Mouse (Mus musculus) MEL (cell line): ENCODE measurements around the gene Creg1. TPM values are rescaled to one million over a fixed set of nuclear protein-coding genes. Genes with fewer than 3 reads are reported as not detected.

Source experiments
- DNase-seq: peaks from one replicate; pipeline ENCODE4 v3.0.0; 2011; ENCODE audit warnings: low read depth, low spot score
- H3K27ac ChIP-seq: 2 replicates; pipeline ENCODE4 v1.5.1; 2012; ENCODE audit warnings: low read depth, mild to moderate bottlenecking, control low read depth, low read length, moderate library complexity; ENCODE audit not compliant: control insufficient read depth
- H3K27me3 ChIP-seq, 2 experiments: fragments of 150-350 bp in 1 of 2; sonication (generic) in 1 of 2; 2 replicates each; pipeline ENCODE4 v1.6.1; 2012; ENCODE audit warnings: low read length in 2 of 2, mild to moderate bottlenecking in 2 of 2, improper control_type of control experiment in 1 of 2, moderate library complexity in 1 of 2; ENCODE audit not compliant: insufficient read depth in 2 of 2, control insufficient read depth in 1 of 2
- H3K36me3 ChIP-seq, 2 experiments: 2 replicates each; pipeline ENCODE4 v1.6.1; 2012 to 2014; ENCODE audit warnings: low read length in 2 of 2, improper control_type of control experiment in 1 of 2, inconsistent platforms in 1 of 2, mild to moderate bottlenecking in 1 of 2; ENCODE audit not compliant: insufficient read depth in 2 of 2, control insufficient read depth in 1 of 2
- H3K4me1 ChIP-seq, 2 experiments: fragments of 150-350 bp in 1 of 2; sonication (generic) in 1 of 2; 2 replicates each; pipeline ENCODE4 v1.6.1; 2012; ENCODE audit warnings: low read length in 2 of 2, improper control_type of control experiment in 1 of 2, mild to moderate bottlenecking in 1 of 2; ENCODE audit not compliant: insufficient read depth in 2 of 2, control insufficient read depth in 1 of 2
- H3K4me3 ChIP-seq, 2 experiments: fragments of 150-350 bp in 1 of 2; sonication (generic) in 1 of 2; 2 replicates each; pipeline ENCODE4 v1.5.1; 2012; ENCODE audit warnings: low read depth in 2 of 2, low read length in 2 of 2, mild to moderate bottlenecking in 2 of 2, moderate library complexity in 2 of 2, control low read depth in 1 of 2, improper control_type of control experiment in 1 of 2; ENCODE audit not compliant: control insufficient read depth in 1 of 2, insufficient read depth in 1 of 2
- H3K79me2 ChIP-seq: 2 replicates; pipeline ENCODE4 v1.6.1; 2012; ENCODE audit warnings: mild to moderate bottlenecking, low read length, moderate library complexity; ENCODE audit not compliant: control insufficient read depth, poor library complexity, insufficient read depth
- H3K9ac ChIP-seq: 2 replicates; pipeline ENCODE4 v1.6.1; 2012; ENCODE audit warnings: low read depth, mild to moderate bottlenecking, control low read depth, low read length, moderate library complexity; ENCODE audit not compliant: control insufficient read depth, poor library complexity, severe bottlenecking
- H3K9me3 ChIP-seq: fragments of 150-350 bp; sonication (generic); replicated peaks from 2 replicates; pipeline ENCODE4 v1.6.1; 2012; ENCODE audit warnings: mild to moderate bottlenecking, low read length, improper control_type of control experiment, moderate library complexity; ENCODE audit not compliant: insufficient read depth
- BHLHE40 ChIP-seq: IDR thresholded peaks from 2 replicates; pipeline ENCODE4 v1.6.1; 2012; ENCODE audit warnings: low read depth, mild to moderate bottlenecking, inconsistent platforms, low read length, improper control_type of control experiment, borderline replicate concordance
- CHD2 ChIP-seq: IDR thresholded peaks from 2 replicates; pipeline ENCODE4 v1.6.1; 2011; ENCODE audit warnings: low read length, improper control_type of control experiment
- ELF1 ChIP-seq: IDR thresholded peaks from 2 replicates; pipeline ENCODE4 v1.6.1; 2014; ENCODE audit warnings: low read depth, mild to moderate bottlenecking, inconsistent platforms, low read length, improper control_type of control experiment, moderate library complexity
- EP300 ChIP-seq, 2 experiments: IDR thresholded peaks; 2 replicates each; pipeline ENCODE4 v1.6.1; 2011; ENCODE audit warnings: improper control_type of control experiment in 2 of 2, low read length in 2 of 2, low read depth in 1 of 2, mild to moderate bottlenecking in 1 of 2
- ETS1 ChIP-seq: IDR thresholded peaks from 2 replicates; pipeline ENCODE4 v1.6.1; 2012; ENCODE audit warnings: low read depth, mild to moderate bottlenecking, inconsistent platforms, low read length, improper control_type of control experiment, moderate library complexity
- KAT2A ChIP-seq: conservative IDR thresholded peaks from 2 replicates; pipeline ENCODE4 v1.6.1; 2012; ENCODE audit warnings: low read depth, low read length, improper control_type of control experiment, inconsistent platforms
- MAFK ChIP-seq: IDR thresholded peaks from 2 replicates; pipeline ENCODE4 v1.6.1; 2011; ENCODE audit warnings: low read depth, mild to moderate bottlenecking, low read length, improper control_type of control experiment, borderline replicate concordance
- MAX ChIP-seq: IDR thresholded peaks from 2 replicates; pipeline ENCODE4 v1.6.1; 2011; ENCODE audit warnings: low read length, improper control_type of control experiment
- MAZ ChIP-seq: IDR thresholded peaks from 2 replicates; pipeline ENCODE4 v1.6.1; 2012; ENCODE audit warnings: low read depth, mild to moderate bottlenecking, inconsistent platforms, low read length, improper control_type of control experiment
- MEF2A ChIP-seq: IDR thresholded peaks from 2 replicates; pipeline ENCODE4 v1.6.1; 2014; ENCODE audit warnings: low read depth, mild to moderate bottlenecking, inconsistent platforms, low read length, improper control_type of control experiment; ENCODE audit not compliant: poor library complexity, insufficient replicate concordance, severe bottlenecking; ENCODE audit errors: extremely low read depth
- MXI1 ChIP-seq: IDR thresholded peaks from 2 replicates; pipeline ENCODE4 v1.6.1; 2011; ENCODE audit warnings: mild to moderate bottlenecking, low read depth, low read length, improper control_type of control experiment
- MYB ChIP-seq: IDR thresholded peaks from 2 replicates; pipeline ENCODE4 v1.6.1; 2011; ENCODE audit warnings: mild to moderate bottlenecking, low read depth, low read length, improper control_type of control experiment
- NRF1 ChIP-seq: IDR thresholded peaks from 2 replicates; pipeline ENCODE4 v1.6.1; 2014; ENCODE audit warnings: low read depth, mild to moderate bottlenecking, inconsistent platforms, low read length, improper control_type of control experiment, moderate library complexity; ENCODE audit not compliant: poor library complexity, insufficient read depth, severe bottlenecking
- SMC3 ChIP-seq: IDR thresholded peaks from 2 replicates; pipeline ENCODE4 v1.6.1; 2011; ENCODE audit warnings: low read depth, low read length, improper control_type of control experiment
- TAL1 ChIP-seq: IDR thresholded peaks from 2 replicates; pipeline ENCODE4 v1.6.1; 2012; ENCODE audit warnings: mild to moderate bottlenecking, inconsistent platforms, low read length, moderate library complexity, mixed read lengths
- TBP ChIP-seq: IDR thresholded peaks from 2 replicates; pipeline ENCODE4 v1.8.0; 2011; ENCODE audit warnings: low read depth, low read length, improper control_type of control experiment
- TCF12 ChIP-seq: IDR thresholded peaks from 2 replicates; pipeline ENCODE4 v1.6.1; 2014; ENCODE audit warnings: low read depth, mild to moderate bottlenecking, inconsistent platforms, low read length, improper control_type of control experiment, moderate library complexity
- UBTF ChIP-seq: IDR thresholded peaks from 2 replicates; pipeline ENCODE4 v1.6.1; 2012; ENCODE audit warnings: low read depth, mild to moderate bottlenecking, inconsistent platforms, low read length, improper control_type of control experiment, moderate library complexity, borderline replicate concordance; ENCODE audit not compliant: insufficient read depth
- USF1 ChIP-seq: IDR thresholded peaks from 2 replicates; pipeline ENCODE4 v1.6.1; 2014; ENCODE audit warnings: low read depth, mild to moderate bottlenecking, inconsistent platforms, low read length, improper control_type of control experiment, moderate library complexity
- USF2 ChIP-seq, 2 experiments: IDR thresholded peaks; 2 replicates each; pipeline ENCODE4 v1.6.1; 2011 to 2012; ENCODE audit warnings: improper control_type of control experiment in 2 of 2, low read length in 2 of 2, borderline replicate concordance in 1 of 2, inconsistent platforms in 1 of 2, low read depth in 1 of 2, mild to moderate bottlenecking in 1 of 2; ENCODE audit not compliant: insufficient read depth in 1 of 2
- ZC3H11A ChIP-seq: IDR thresholded peaks from 2 replicates; pipeline ENCODE4 v1.6.1; 2012; ENCODE audit warnings: low read depth, mild to moderate bottlenecking, inconsistent platforms, low read length, improper control_type of control experiment
- ZKSCAN1 ChIP-seq: IDR thresholded peaks from 2 replicates; pipeline ENCODE4 v1.6.1; 2012; ENCODE audit warnings: low read depth, mild to moderate bottlenecking, inconsistent platforms, low read length, improper control_type of control experiment, moderate library complexity
- polyA plus RNA-seq, 2 experiments: library from polyadenylated mRNA; stranded (reverse) in 1 of 2; unstranded in 1 of 2; fragments of >175 nt in 1 of 2; fragments of >200 nt in 1 of 2; gene quantifications; 2 replicates each; pipeline versions ENCODE4 v1.2.1 to v1.2.4; 2012; ENCODE audit warnings: low replicate concordance in 2 of 2, low read depth in 1 of 2; ENCODE audit not compliant: insufficient read length in 2 of 2, insufficient read depth in 1 of 2, missing spikeins in 1 of 2
- total RNA-seq: library from RNA; depleted of rRNA; stranded (reverse); fragments of 300-350 nt; gene quantifications from 2 replicates; pipeline ENCODE4 v1.2.3, GENCODE M21; 2012

The Creg1 gene
- total and polyA plus RNA-seq, 3 experiments = 83.6 to 184 TPM; not detected in 1

- H3K36me3 ChIP-seq = no peaks in the 10 kb centered on the region
- no peak for DNase-seq
- H3K4me1 ChIP-seq = peaks cover 0 to 7% of the 10 kb centered on the region in 2 experiments; a peak in 1 of 4 replicates
- H3K9me3 ChIP-seq = no peaks in the 10 kb centered on the region
- H3K9ac ChIP-seq = no peak overlapping the region
- no peaks in the 10 kb centered on the region for H3K27me3 ChIP-seq
- peak overlapping the region; percentile 64 to 76; a peak in 3 of 4 replicates for H3K4me3 ChIP-seq
- no peak overlapping the region for H3K27ac ChIP-seq
- TF ChIP-seq MEF2A (no peak), USF1 (peak; percentile 81), ZC3H11A (no peak), EP300 (IDR thresholded peaks at IDR 0.05; ENCODE audit: low read depth in 1 of 2, low read length in 2 of 2) (no peak), MYB (no peak), TCF12 (no peak), USF2 (IDR thresholded peaks at IDR 0.05; ENCODE audit: borderline replicate concordance in 1 of 2, insufficient read depth in 1 of 2, low read depth in 1 of 2, low read length in 2 of 2) (peak in 1 of 2 experiments; percentile 35; a peak in 1 of 4 replicates), ETS1 (no peak), BHLHE40 (peak; percentile 69; the same call in 1 of the 2 replicates), MAX (peak; percentile 37; the same call in 1 of the 2 replicates)
- H3K79me2 ChIP-seq = no peaks in the 10 kb centered on the region
Observed at GRCm38 (mm10) chr1:165781911-165782310, 18.4 kb downstream of the Creg1 start.

DNA sequence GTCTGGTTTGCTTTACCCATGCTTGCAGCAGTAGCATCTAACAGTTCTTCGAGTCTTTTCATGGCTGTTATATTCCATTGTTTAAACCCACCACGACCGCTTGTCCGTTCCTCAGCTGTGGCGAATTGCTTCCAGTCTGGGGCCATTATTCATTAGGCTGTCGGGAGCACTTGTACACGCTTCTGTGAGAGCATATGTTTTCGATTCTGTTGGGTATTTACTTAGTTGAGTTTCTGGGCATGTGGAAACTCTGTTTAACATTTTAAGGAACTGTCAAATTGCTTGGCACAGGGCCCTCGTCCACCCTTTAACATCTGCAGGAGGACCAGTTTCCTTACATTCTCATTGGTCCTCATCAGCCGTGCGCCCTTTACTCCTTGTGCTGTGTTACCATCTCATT lies 22.8 kb downstream of the Creg1 start:
- H3K27ac ChIP-seq = no peak overlapping the region
- no peak for TF ChIP-seq UBTF
- no peak for TF ChIP-seq SMC3
- no peak for TF ChIP-seq ZC3H11A
- no peak for TF ChIP-seq USF2 (IDR thresholded peaks at IDR 0.05; ENCODE audit: borderline replicate concordance in 1 of 2, insufficient read depth in 1 of 2, low read depth in 1 of 2, low read length in 2 of 2)
- TF ChIP-seq ZKSCAN1 = no peak
- no peak for TF ChIP-seq TAL1
- TF ChIP-seq ETS1 = no peak
- TF ChIP-seq MAFK = no peak
- TF ChIP-seq TBP = no peak
- TF ChIP-seq ELF1 = no peak
- no peak for TF ChIP-seq CHD2
- no peak for TF ChIP-seq MXI1
- TF ChIP-seq MAZ = no peak
- no peak for TF ChIP-seq BHLHE40
- TF ChIP-seq KAT2A = no peak
- TF ChIP-seq NRF1 = no peak
- TF ChIP-seq, all 39 proteins: peak for 0
- Histone ChIP-seq H3K9me3 (no peaks in the 10 kb centered on the region), H3K4me1 (peaks cover 0 to 7% of the 10 kb centered on the region in 2 experiments; a peak in 1 of 4 replicates), H3K36me3 (no peaks in the 10 kb centered on the region), H3K27me3 (no peaks in the 10 kb centered on the region), H3K79me2 (no peaks in the 10 kb centered on the region), H3K9ac (no peak overlapping the region), H3K4me3 (no peak overlapping the region)
- DNase-seq = no peak
